ENCODE assay signal across 8 mouse cellular contexts in genomic region chr8:84147324-84147766, GRCm38 (mm10). TPM values are rescaled to one million over a fixed set of nuclear protein-coding genes. Genes with fewer than 3 reads are reported as not detected.
A peak's percentile ranks its signal among the peaks of the same experiment; 100 is the strongest.
DNase-seq lines count a peak whose midpoint lies in the region; ATAC-seq and TF ChIP-seq lines count a peak whose summit lies in the region.

No protein-coding gene starts in this region.

- no peak for TF ChIP-seq POLR2A in lung, adult 2 months (IDR thresholded peaks at IDR 0.05; ENCODE audit: borderline replicate concordance, extremely low read depth, low read depth, low read length)
- TF ChIP-seq POLR2A in small intestine, adult 2 months (IDR thresholded peaks at IDR 0.05; ENCODE audit: low read depth, low read length): 0 out of 2 replicates have a peak, but pooled peaks have one; percentile 2

- DNase-seq in kidney, adult 9 months: peak; percentile 57
- no peak for DNase-seq in kidney, adult 18-20 months
- peak; percentile 30 for DNase-seq in embryonic facial prominence, embryonic 11.5 days (ENCODE audit: low spot score)
- no peak for DNase-seq in lung, adult 2 months
- no peak for DNase-seq in frontal cortex, postnatal 10 days (ENCODE audit: low spot score in 2 of 2)
- DNase-seq in thymus, postnatal 10 days (ENCODE audit: low spot score in 2 of 2): no peak

- TF ChIP-seq CTCF in lung, adult 2 months (IDR thresholded peaks at IDR 0.05; ENCODE audit: insufficient read depth, low read length): no peak
- no peak for TF ChIP-seq CTCF in small intestine, adult 2 months (IDR thresholded peaks at IDR 0.05; ENCODE audit: extremely low read depth, insufficient read length, insufficient replicate concordance, low read depth, low read length)

- H3K4me2 ChIP-seq in embryonic facial prominence, embryonic 11.5 days (ENCODE audit: low read depth, low read length): peak overlapping the region; percentile 85
- peak overlapping the region; percentile 93 for H3K4me2 ChIP-seq in intestine, embryonic 15.5 days (replicated peaks)

- no peak overlapping the region for H3K27ac ChIP-seq in embryonic facial prominence, embryonic 11.5 days (replicated peaks; ENCODE audit: low read depth, low read length)
- peak overlapping the region; percentile 85 for H3K27ac ChIP-seq in intestine, embryonic 15.5 days
- peak overlapping the region; percentile 96 for H3K27ac ChIP-seq in small intestine, adult 2 months (ENCODE audit: insufficient read depth, low read depth, low read length)

- ATAC-seq in embryonic facial prominence, embryonic 11.5 days (replicated peaks; ENCODE audit: insufficient number of reproducible peaks, low FRiP score, low TSS enrichment, low read depth): peak; percentile 4
- ATAC-seq in intestine, embryonic 15.5 days: peak; percentile 90

- peak overlapping the region; percentile 72 for H3K4me3 ChIP-seq in embryonic facial prominence, embryonic 11.5 days (ENCODE audit: low read depth, low read length)
- H3K4me3 ChIP-seq in intestine, embryonic 15.5 days (replicated peaks): peak overlapping the region; percentile 81
- peak overlapping the region; percentile 92 for H3K4me3 ChIP-seq in lung, adult 2 months (replicated peaks; ENCODE audit: extremely low read depth, low read depth, low read length)
- peak overlapping the region; percentile 76 for H3K4me3 ChIP-seq in small intestine, adult 2 months (ENCODE audit: low read depth, low read length)

- peaks cover 4% of the 10 kb centered on the region for H3K36me3 ChIP-seq in embryonic facial prominence, embryonic 11.5 days (replicated peaks; ENCODE audit: control insufficient read depth, insufficient read depth, low read depth, low read length)
- peaks cover 15% of the 10 kb centered on the region for H3K36me3 ChIP-seq in intestine, embryonic 15.5 days
- peaks cover 21% of the 10 kb centered on the region for H3K36me3 ChIP-seq in small intestine, adult 2 months (ENCODE audit: control insufficient read depth, insufficient read depth, low read length)

- no peaks in the 10 kb centered on the region for H3K27me3 ChIP-seq in embryonic facial prominence, embryonic 11.5 days (ENCODE audit: control insufficient read depth, insufficient read depth, low read length)
- no peaks in the 10 kb centered on the region for H3K27me3 ChIP-seq in intestine, embryonic 15.5 days (replicated peaks)
- no peaks in the 10 kb centered on the region for H3K27me3 ChIP-seq in small intestine, adult 2 months (ENCODE audit: control insufficient read depth, insufficient read depth, low read length)

- H3K9me3 ChIP-seq in embryonic facial prominence, embryonic 11.5 days (replicated peaks; ENCODE audit: control insufficient read depth, low read length): no peaks in the 10 kb centered on the region
- H3K9me3 ChIP-seq in intestine, embryonic 15.5 days: no peaks in the 10 kb centered on the region

- H3K4me1 ChIP-seq in embryonic facial prominence, embryonic 11.5 days (ENCODE audit: control insufficient read depth, insufficient read depth, low read length): 0 out of 2 replicates have a peak, but pooled peaks cover 3% of the 10 kb centered on the region
- H3K4me1 ChIP-seq in intestine, embryonic 15.5 days (replicated peaks): peaks cover 15% of the 10 kb centered on the region
- peaks cover 6% of the 10 kb centered on the region for H3K4me1 ChIP-seq in lung, adult 2 months (ENCODE audit: control insufficient read depth, insufficient read depth, low read length)
- peaks cover 10% of the 10 kb centered on the region for H3K4me1 ChIP-seq in small intestine, adult 2 months (ENCODE audit: control insufficient read depth, insufficient read depth, insufficient read length, low read length)

- peak overlapping the region; percentile 88 for H3K9ac ChIP-seq in embryonic facial prominence, embryonic 11.5 days (replicated peaks; ENCODE audit: low read length)
- peak overlapping the region; percentile 87 for H3K9ac ChIP-seq in intestine, embryonic 15.5 days

- 10% methylated on average over 14 of the region's 14 CpGs for WGBS in embryonic facial prominence, embryonic 11.5 days
- 4% methylated on average over 14 of the region's 14 CpGs for WGBS in intestine, embryonic 15.5 days
- WGBS in lung, adult 2 months: 5% methylated on average over 14 of the region's 14 CpGs
- WGBS in small intestine, adult 2 months: 1% methylated on average over 14 of the region's 14 CpGs

RNA-seq across cellular contexts. Expression of gene Cc2d1a, which starts 0.4 kb away (rescaled TPM):
- 9.5 and 10.0 TPM in 2 replicates for polyA plus RNA-seq in embryonic facial prominence, embryonic 11.5 days (2014; fragmentation: Nextera tagmentation; extraction: Ambion mirVana)
- 20.7 and 21.7 TPM in 2 replicates for polyA plus RNA-seq in intestine, embryonic 15.5 days (2015; fragmentation: Nextera tagmentation; extraction: Ambion mirVana)
- polyA plus RNA-seq in lung, adult 2 months (2012; rRNA removed): 25.9 and 27.7 TPM in 2 replicates
- polyA plus RNA-seq in small intestine, adult 2 months (2012; rRNA removed): 21.0 and 50.8 TPM in 2 replicates

RNA-seq across cellular contexts. Expression of gene 4930432K21Rik, which starts 0.5 kb away (rescaled TPM):
- polyA plus RNA-seq in embryonic facial prominence, embryonic 11.5 days (2014; fragmentation: Nextera tagmentation; extraction: Ambion mirVana): 0.53 and 0.67 TPM in 2 replicates
- 0.65 and 0.93 TPM in 2 replicates for polyA plus RNA-seq in intestine, embryonic 15.5 days (2015; fragmentation: Nextera tagmentation; extraction: Ambion mirVana)
- 1.0 and 1.1 TPM in 2 replicates for polyA plus RNA-seq in lung, adult 2 months (2012; rRNA removed)
- 0.05 and 0.22 TPM in 2 replicates for polyA plus RNA-seq in small intestine, adult 2 months (2012; rRNA removed)

RNA-seq across cellular contexts. Expression of gene Podnl1, which starts 21.6 kb away (rescaled TPM):
- 0.14 TPM in 1 of 2 replicates, not detected in the other for polyA plus RNA-seq in embryonic facial prominence, embryonic 11.5 days (2014; fragmentation: Nextera tagmentation; extraction: Ambion mirVana)
- 0.33 and 0.62 TPM in 2 replicates for polyA plus RNA-seq in intestine, embryonic 15.5 days (2015; fragmentation: Nextera tagmentation; extraction: Ambion mirVana)
- 1.8 and 2.4 TPM in 2 replicates for polyA plus RNA-seq in lung, adult 2 months (2012; rRNA removed)
- 3.8 and 12.7 TPM in 2 replicates for polyA plus RNA-seq in small intestine, adult 2 months (2012; rRNA removed)

RNA-seq across cellular contexts. Expression of gene Nanos3, which starts 37.7 kb away (rescaled TPM):
- 3.9 and 4.7 TPM in 2 replicates for polyA plus RNA-seq in embryonic facial prominence, embryonic 11.5 days (2014; fragmentation: Nextera tagmentation; extraction: Ambion mirVana)
- polyA plus RNA-seq in intestine, embryonic 15.5 days (2015; fragmentation: Nextera tagmentation; extraction: Ambion mirVana): 2.5 and 2.9 TPM in 2 replicates
- 0.18 and 0.54 TPM in 2 replicates for polyA plus RNA-seq in lung, adult 2 months (2012; rRNA removed)
- polyA plus RNA-seq in small intestine, adult 2 months (2012; rRNA removed): 0.22 and 0.62 TPM in 2 replicates

RNA-seq across cellular contexts. Expression of gene Dcaf15, which starts 42.8 kb away (rescaled TPM):
- 9.8 and 11.3 TPM in 2 replicates for polyA plus RNA-seq in embryonic facial prominence, embryonic 11.5 days (2014; fragmentation: Nextera tagmentation; extraction: Ambion mirVana)
- polyA plus RNA-seq in intestine, embryonic 15.5 days (2015; fragmentation: Nextera tagmentation; extraction: Ambion mirVana): 8.4 and 9.9 TPM in 2 replicates
- polyA plus RNA-seq in lung, adult 2 months (2012; rRNA removed): 36.1 and 42.5 TPM in 2 replicates
- 37.4 and 108 TPM in 2 replicates for polyA plus RNA-seq in small intestine, adult 2 months (2012; rRNA removed)

Comparison
In these comparisons a context has a peak if more than half of its experiments do, and no peak if none do; other contexts are left out.
1. DNase-seq: peak in kidney, adult 9 months (single experiment) and embryonic facial prominence, embryonic 11.5 days (single experiment); none in kidney, adult 18-20 months (single experiment), lung, adult 2 months (single experiment), frontal cortex, postnatal 10 days (0 of 2) and thymus, postnatal 10 days (0 of 2).
2. Peak in every context shown above with its lines, with median percentiles within 50 percentile points of each other: H3K4me3 ChIP-seq.